Mouse (Mus musculus) kidney, embryonic 16.5 days (tissue): ENCODE results near the gene Tmem248. TPM values are rescaled to one million over a fixed set of nuclear protein-coding genes. Genes with fewer than 3 reads are reported as not detected.
"Not testable (repeated sequence)": the region's sequence is repeated elsewhere in the genome, so short reads cannot be mapped to it uniquely, and the experiment has no call there.

Experiments
- ATAC-seq: fragments of 200-750 bp; cut with Nextera tagmentation; 2 replicates; pipeline ENCODE4 v1.8.0; 2017; ENCODE audit warnings: moderate TSS enrichment; ENCODE audit not compliant: low FRiP score, low TSS enrichment
- H3K27ac ChIP-seq: fragments of 300-500 bp; sonication (generic); 2 replicates; pipeline ENCODE4 v1.5.1; 2014; ENCODE audit warnings: low read length
- H3K27me3 ChIP-seq: fragments of 300-500 bp; sonication (generic); 2 replicates; pipeline ENCODE4 v1.6.1; 2014; ENCODE audit warnings: low read length, control low read depth, mixed read lengths; ENCODE audit not compliant: insufficient read depth
- H3K36me3 ChIP-seq: fragments of 300-500 bp; sonication (generic); 2 replicates; pipeline ENCODE4 v1.6.1; 2014; ENCODE audit warnings: low read length, control low read depth, mixed read lengths; ENCODE audit not compliant: insufficient read depth
- H3K4me1 ChIP-seq: fragments of 300-500 bp; sonication (generic); 2 replicates; pipeline ENCODE4 v1.6.1; 2014; ENCODE audit warnings: low read length, control low read depth, mixed read lengths; ENCODE audit not compliant: insufficient read depth
- H3K4me2 ChIP-seq: fragments of 300-500 bp; sonication (generic); replicated peaks from 2 replicates; pipeline ENCODE4 v1.6.1; 2014; ENCODE audit warnings: low read depth, low read length
- H3K4me3 ChIP-seq: fragments of 300-500 bp; sonication (generic); 2 replicates; pipeline ENCODE4 v1.5.1; 2014; ENCODE audit warnings: mild to moderate bottlenecking, low read length
- H3K9ac ChIP-seq: fragments of 300-500 bp; sonication (generic); replicated peaks from 2 replicates; pipeline ENCODE4 v1.6.1; 2014; ENCODE audit warnings: low read length
- H3K9me3 ChIP-seq: fragments of 300-500 bp; sonication (generic); 2 replicates; pipeline ENCODE4 v1.6.1; 2016; ENCODE audit warnings: low read length, control low read depth
- WGBS: fragments of 180-500 bp; shearing (Covaris S2); extraction: QIAGEN DNeasy Blood & Tissue Kit; methylation state at CpG from one replicate; pipeline ENCODE4 v1.1.7; 2014; 5-methylcytosine and 5-hydroxymethylcytosine counted together
- polyA plus RNA-seq: library from polyadenylated mRNA; unstranded; fragments of >200 nt; fragmentation: Nextera tagmentation; extraction: Ambion mirVana; gene quantifications from 2 replicates; pipeline ENCODE4 v1.2.1, GENCODE M21; 2015

The Tmem248 gene
- polyA plus RNA-seq, 1 experiment from 2014 or later, result 33.4 TPM

- peak overlapping the region; percentile 74 for H3K4me3 ChIP-seq
- H3K27me3 ChIP-seq, result no peaks in the 10 kb centered on the region
- H3K4me1 ChIP-seq, result peaks cover 14% of the 10 kb centered on the region
- H3K4me2 ChIP-seq, result peak overlapping the region; percentile 74
- WGBS, result 16% methylated on average over 19 of the region's 19 CpGs
- H3K9ac ChIP-seq, result peak overlapping the region; percentile 77
- peak overlapping the region; percentile 90 for H3K27ac ChIP-seq
- peaks cover 33% of the 10 kb centered on the region for H3K36me3 ChIP-seq
- H3K9me3 ChIP-seq, result no peaks in the 10 kb centered on the region
- ATAC-seq, result no peak
These were observed 37.5 kb downstream of the Tmem248 start for GRCm38 (mm10) chr5:130254164-130255016.

- Histone ChIP-seq H3K4me2 (peak within 1 kb of the TSS; percentile 74), H3K27me3 (no peaks in the 10 kb centered on the region), H3K9me3 (no peaks in the 10 kb centered on the region), H3K4me3 (peak within 1 kb of the TSS; percentile 74), H3K36me3 (peaks cover 27% of the 10 kb centered on the region), H3K4me1 (peaks cover 14% of the 10 kb centered on the region), H3K27ac (peak within 1 kb of the TSS; percentile 90), H3K9ac (peak within 1 kb of the TSS; percentile 77)
- WGBS, result under 1% methylated on average over 52 of the region's 52 CpGs
- peak; percentile 90 for ATAC-seq
These were observed 38.3 kb downstream of the Tmem248 start, which contains the start of the genes Sbds and Tyw1 for GRCm38 (mm10) chr5:130255017-130255720. Gene Sbds (minus strand): TSS chr5:130255530. Gene Tyw1 (plus strand): TSS chr5:130255619.

- Histone ChIP-seq H3K36me3 (peaks cover 20% of the 10 kb centered on the region), H3K4me2 (peak overlapping the region; percentile 74), H3K4me1 (peaks cover 14% of the 10 kb centered on the region), H3K9ac (peak overlapping the region; percentile 43; the same call in 1 of the 2 replicates), H3K27ac (peak overlapping the region; percentile 64), H3K4me3 (peak overlapping the region; percentile 74)
- 29% methylated on average over 20 of the region's 20 CpGs for WGBS
- H3K9me3 ChIP-seq, H3K27me3 ChIP-seq, ATAC-seq: not testable (repeated sequence)
These were observed 39.1 kb downstream of the Tmem248 start for GRCm38 (mm10) chr5:130255799-130256525.

- peak; percentile 94 for ATAC-seq
- H3K4me1 ChIP-seq, result peaks cover 14% of the 10 kb centered on the region
- peak overlapping the region; percentile 74 for H3K4me3 ChIP-seq
- H3K4me2 ChIP-seq, result peak overlapping the region; percentile 74
- H3K36me3 ChIP-seq, result peaks cover 12% of the 10 kb centered on the region; the same call in 1 of the 2 replicates
- peak overlapping the region; percentile 86 for H3K27ac ChIP-seq
- under 1% methylated on average over 25 of the region's 25 CpGs for WGBS
- H3K9ac ChIP-seq, result peak overlapping the region; percentile 85
- no peaks in the 10 kb centered on the region for H3K9me3 ChIP-seq
- no peaks in the 10 kb centered on the region for H3K27me3 ChIP-seq
These were observed 39.9 kb downstream of the Tmem248 start for GRCm38 (mm10) chr5:130256678-130257271.

DNA sequence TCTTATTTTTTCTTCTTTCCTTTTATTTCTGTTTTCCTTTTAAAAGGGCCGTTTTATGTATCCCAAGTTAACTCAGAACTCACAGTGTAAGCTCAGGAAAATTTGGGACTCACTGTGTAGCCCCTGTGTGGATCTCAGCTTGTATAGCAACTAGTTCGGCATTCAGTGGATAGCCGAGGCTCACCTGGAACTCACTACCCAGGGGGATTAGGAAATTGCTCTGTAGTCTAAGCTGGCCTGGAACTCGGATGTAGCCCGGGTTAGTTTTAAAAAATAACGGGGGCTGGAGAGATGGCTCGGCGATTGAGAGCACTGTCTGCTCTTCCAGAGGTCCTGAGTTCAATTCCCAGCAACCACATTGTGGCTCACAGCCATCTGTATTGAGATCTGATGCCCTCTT is 40.4 kb downstream of the Tmem248 start:
- 9% methylated on average over 8 of the region's 8 CpGs for WGBS
- H3K27ac ChIP-seq, result peak overlapping the region; percentile 86
- no peak for ATAC-seq
- peaks cover 14% of the 10 kb centered on the region for H3K4me1 ChIP-seq
- peak overlapping the region; percentile 74 for H3K4me2 ChIP-seq
- peak overlapping the region; percentile 85 for H3K9ac ChIP-seq
- peak overlapping the region; percentile 74 for H3K4me3 ChIP-seq
- peaks cover 7% of the 10 kb centered on the region; the same call in 1 of the 2 replicates for H3K36me3 ChIP-seq
- H3K27me3 ChIP-seq, result no peaks in the 10 kb centered on the region
- no peaks in the 10 kb centered on the region for H3K9me3 ChIP-seq

- Histone ChIP-seq H3K9ac (no peak overlapping the region), H3K27me3 (no peaks in the 10 kb centered on the region), H3K4me1 (no peaks in the 10 kb centered on the region), H3K4me3 (no peak overlapping the region), H3K4me2 (no peak overlapping the region), H3K9me3 (no peaks in the 10 kb centered on the region), H3K36me3 (peaks cover 27% of the 10 kb centered on the region), H3K27ac (no peak overlapping the region)
- WGBS, result 70% methylated on average over 11 of the region's 11 CpGs
- no peak for ATAC-seq
These were observed 46.6 kb downstream of the Tmem248 start for GRCm38 (mm10) chr5:130263454-130263853.

GRCm38 (mm10) chr5:130264433-130265005 is 47.6 kb downstream of the Tmem248 start:
- Histone ChIP-seq H3K9me3 (no peaks in the 10 kb centered on the region), H3K4me2 (no peak overlapping the region), H3K27ac (no peak overlapping the region), H3K36me3 (peaks cover 35% of the 10 kb centered on the region), H3K4me1 (no peaks in the 10 kb centered on the region), H3K27me3 (no peaks in the 10 kb centered on the region), H3K4me3 (no peak overlapping the region), H3K9ac (no peak overlapping the region)
- ATAC-seq, result no peak
- WGBS, result 86% methylated on average over 6 of the region's 6 CpGs

- Histone ChIP-seq H3K4me1 (no peaks in the 10 kb centered on the region), H3K9me3 (no peaks in the 10 kb centered on the region), H3K36me3 (peaks cover 46% of the 10 kb centered on the region), H3K27ac (no peak overlapping the region), H3K4me2 (no peak overlapping the region), H3K9ac (no peak overlapping the region), H3K4me3 (no peak overlapping the region), H3K27me3 (no peaks in the 10 kb centered on the region)
- no peak for ATAC-seq
- WGBS, result 89% methylated on average over 7 of the region's 7 CpGs
These were observed 49.8 kb downstream of the Tmem248 start for GRCm38 (mm10) chr5:130266651-130267050.

GRCm38 (mm10) chr5:130267316-130267715 is 50.4 kb downstream of the Tmem248 start:
- no peak overlapping the region for H3K27ac ChIP-seq
- no peaks in the 10 kb centered on the region for H3K9me3 ChIP-seq
- no peaks in the 10 kb centered on the region for H3K27me3 ChIP-seq
- H3K9ac ChIP-seq, result no peak overlapping the region
- no peak for ATAC-seq
- H3K4me1 ChIP-seq, result no peaks in the 10 kb centered on the region
- H3K4me2 ChIP-seq, result no peak overlapping the region
- WGBS, result 100% methylated on average over 1 of the region's 1 CpGs
- H3K4me3 ChIP-seq, result no peak overlapping the region
- peaks cover 52% of the 10 kb centered on the region for H3K36me3 ChIP-seq
